Mouse (Mus musculus) stomach, postnatal 0 days (tissue): ENCODE measurements around the gene Fcgr3. TPM values are rescaled to one million over a fixed set of nuclear protein-coding genes. Genes with fewer than 3 reads are reported as not detected.

ENCODE experiments used
- ATAC-seq: fragments of 200-750 bp; cut with Nextera tagmentation; 2 replicates; pipeline ENCODE4 v1.8.0; 2017; ENCODE audit not compliant: low FRiP score, low TSS enrichment
- DNase-seq: peaks from one replicate; pipeline ENCODE4 v3.0.0-alpha.2; 2016; ENCODE audit warnings: low spot score
- H3K27ac ChIP-seq: fragments of 300-500 bp; sonication (generic); replicated peaks from 2 replicates; pipeline ENCODE4 v1.5.1; 2014; ENCODE audit warnings: mild to moderate bottlenecking, control low read depth
- H3K27me3 ChIP-seq: fragments of 300-500 bp; sonication (generic); 2 replicates; pipeline ENCODE4 v1.6.1; 2014; ENCODE audit warnings: low read length; ENCODE audit not compliant: control insufficient read depth, insufficient read depth
- H3K36me3 ChIP-seq: fragments of 300-500 bp; sonication (generic); 2 replicates; pipeline ENCODE4 v1.6.1; 2014; ENCODE audit warnings: low read length, mixed read lengths; ENCODE audit not compliant: control insufficient read depth, insufficient read depth
- H3K4me1 ChIP-seq: fragments of 300-500 bp; sonication (generic); replicated peaks from 2 replicates; pipeline ENCODE4 v1.6.1; 2014; ENCODE audit warnings: antibody characterized with exemption; ENCODE audit not compliant: control insufficient read depth, insufficient read depth
- H3K4me2 ChIP-seq: fragments of 300-500 bp; sonication (generic); replicated peaks from 2 replicates; pipeline ENCODE4 v1.6.1; 2014; ENCODE audit warnings: low read depth, mild to moderate bottlenecking, control low read depth, moderate library complexity
- H3K4me3 ChIP-seq: fragments of 300-500 bp; sonication (generic); 2 replicates; pipeline ENCODE4 v1.5.1; 2014; ENCODE audit warnings: low read depth, low read length, control low read depth
- H3K9ac ChIP-seq: fragments of 300-500 bp; sonication (generic); 2 replicates; pipeline ENCODE4 v1.6.1; 2014; ENCODE audit warnings: mild to moderate bottlenecking, low read length, control low read depth, mixed read lengths
- H3K9me3 ChIP-seq: fragments of 300-500 bp; sonication (generic); 2 replicates; pipeline ENCODE4 v1.6.1; 2016; ENCODE audit warnings: low read length; ENCODE audit not compliant: control insufficient read depth
- CTCF ChIP-seq: IDR thresholded peaks from 2 replicates; pipeline ENCODE4 v1.5.1; 2016; ENCODE audit warnings: antibody characterized with exemption, low read depth, mild to moderate bottlenecking, moderate library complexity
- EP300 ChIP-seq: optimal IDR thresholded peaks from 2 replicates; pipeline ENCODE3; 2016; ENCODE audit warnings: antibody characterized with exemption
- WGBS: fragments of 180-500 bp; shearing (Covaris S2); extraction: QIAGEN DNeasy Blood & Tissue Kit; methylation state at CpG from one replicate; pipeline ENCODE4 v1.1.7; 2014; 5-methylcytosine and 5-hydroxymethylcytosine counted together
- polyA plus RNA-seq: library from polyadenylated mRNA; unstranded; fragments of >200 nt; fragmentation: Nextera tagmentation; extraction: Ambion mirVana; gene quantifications from 2 replicates; pipeline ENCODE4 v1.2.1, GENCODE M21; 2015

Fcgr3 gene
- polyA plus RNA-seq, 1 experiment from 2014 or later = 17.9 TPM

DNA sequence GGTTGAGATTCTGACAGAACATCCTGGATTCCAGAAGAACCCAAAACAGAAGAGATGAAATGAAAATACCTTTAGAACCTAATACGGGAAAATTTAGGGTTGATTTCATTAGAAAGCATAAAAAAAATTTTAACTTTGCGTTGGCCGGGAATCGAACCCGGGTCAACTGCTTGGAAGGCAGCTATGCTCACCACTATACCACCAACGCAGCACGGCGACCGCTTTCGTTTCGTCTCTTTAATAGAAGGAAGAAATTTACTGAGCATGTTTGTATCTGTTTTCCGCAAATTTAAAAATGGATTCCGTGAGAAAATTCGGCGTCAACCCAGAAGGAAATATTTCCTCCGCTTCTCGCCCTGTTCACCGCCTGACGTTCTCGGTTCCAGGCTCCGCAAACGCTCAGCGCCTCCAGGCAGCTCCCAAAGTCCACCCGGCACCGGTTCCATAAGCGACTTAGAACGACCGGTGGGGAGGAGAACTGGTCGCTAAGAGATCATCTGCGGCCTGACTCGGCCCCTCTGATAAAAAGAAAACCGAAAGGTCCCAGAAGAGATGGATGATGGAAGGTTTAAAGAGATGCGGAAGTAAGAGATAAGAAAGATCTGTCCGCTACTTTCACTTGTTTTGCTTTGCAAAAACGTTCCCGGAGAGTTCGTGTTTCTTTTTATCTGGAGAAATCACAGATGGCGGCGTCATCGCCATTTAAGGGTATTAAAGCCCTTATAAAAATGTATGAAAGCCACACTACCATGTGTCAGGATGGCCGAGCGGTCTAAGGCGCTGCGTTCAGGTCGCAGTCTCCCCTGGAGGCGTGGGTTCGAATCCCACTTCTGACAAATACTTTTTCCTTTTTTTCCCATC lies 26.6 kb downstream of the Fcgr3 start:
- peak overlapping the region; percentile 87 for H3K9ac ChIP-seq
- ATAC-seq (peak; percentile 86), DNase-seq (peak; percentile 92)
- WGBS = under 1% methylated on average over 47 of the region's 47 CpGs
- no peaks in the 10 kb centered on the region for H3K36me3 ChIP-seq
- no peaks in the 10 kb centered on the region for H3K27me3 ChIP-seq
- H3K27ac ChIP-seq = peak overlapping the region; percentile 97
- H3K4me2 ChIP-seq = peak overlapping the region; percentile 57
- no peak for TF ChIP-seq EP300
- no peak for TF ChIP-seq CTCF
- H3K4me1 ChIP-seq = 0 out of 2 replicates have a peak, but pooled peaks cover under 1% of the 10 kb centered on the region
- no peaks in the 10 kb centered on the region for H3K9me3 ChIP-seq
- peak overlapping the region; percentile 72 for H3K4me3 ChIP-seq

DNA sequence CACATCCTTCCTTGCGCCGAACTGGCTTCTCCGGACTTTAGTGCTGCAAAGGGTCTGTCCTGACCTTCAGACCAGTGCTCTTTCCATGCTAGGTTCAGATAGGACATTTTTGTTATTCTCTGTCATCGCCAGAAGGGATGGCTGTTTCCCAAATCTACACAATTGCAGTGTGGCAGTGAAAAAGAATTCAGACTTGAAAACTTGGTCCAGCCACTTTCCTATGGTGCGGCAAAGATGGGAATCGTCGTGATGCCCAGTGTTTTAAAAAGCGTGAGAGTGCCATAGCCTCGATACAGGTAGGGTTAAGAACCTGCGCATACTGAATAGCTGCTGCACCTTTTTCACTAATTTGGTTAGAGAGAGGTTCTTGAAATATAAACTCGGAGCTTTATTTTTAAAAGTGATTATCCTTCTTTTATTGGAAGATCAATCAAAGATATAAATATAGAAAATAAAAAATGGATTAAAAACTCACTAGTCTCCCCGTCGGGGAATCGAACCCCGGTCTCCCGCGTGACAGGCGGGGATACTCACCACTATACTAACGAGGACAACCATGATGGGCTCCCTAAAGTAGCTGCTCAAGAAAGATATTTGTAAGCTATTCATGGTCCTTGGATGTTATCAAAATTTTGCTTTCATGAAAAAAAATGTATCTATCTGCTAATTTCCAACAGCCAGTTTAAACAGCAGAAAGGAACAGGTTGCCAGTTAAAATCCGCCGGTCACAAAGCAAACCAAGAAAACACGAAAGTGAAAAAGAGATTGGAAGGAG lies 28.0 kb downstream of the Fcgr3 start:
- peak overlapping the region; percentile 29 for H3K4me3 ChIP-seq
- peak overlapping the region; percentile 57 for H3K4me2 ChIP-seq
- H3K27ac ChIP-seq = no peak overlapping the region
- H3K9ac ChIP-seq = no peak overlapping the region
- TF ChIP-seq EP300 (no peak), CTCF (no peak)
- H3K9me3 ChIP-seq = no peaks in the 10 kb centered on the region
- H3K36me3 ChIP-seq = no peaks in the 10 kb centered on the region
- 5% methylated on average over 22 of the region's 22 CpGs for WGBS
- DNase-seq (peak; percentile 54), ATAC-seq (peak; percentile 63; the same call in 1 of the 2 replicates)
- no peaks in the 10 kb centered on the region for H3K27me3 ChIP-seq
- 0 out of 2 replicates have a peak, but pooled peaks cover 3% of the 10 kb centered on the region for H3K4me1 ChIP-seq

DNA sequence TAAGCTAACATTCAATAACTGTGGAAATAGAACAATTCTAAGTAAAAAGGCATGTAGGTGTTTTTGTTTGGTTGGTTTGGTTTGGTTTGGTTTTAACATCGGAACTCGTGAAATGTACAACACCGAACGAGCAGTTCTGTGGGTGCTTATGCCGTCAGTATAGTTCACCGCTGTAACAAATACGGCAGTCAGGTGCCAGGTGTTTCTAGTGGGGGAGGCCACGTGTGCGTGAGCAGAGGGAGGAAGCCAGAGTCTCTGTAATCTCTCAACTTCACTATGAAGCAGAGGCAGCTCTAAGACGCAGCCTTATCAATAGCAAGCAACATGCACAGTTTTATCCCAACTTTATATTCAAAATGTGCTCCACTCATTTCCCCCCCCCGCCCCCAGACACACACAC lies 29.1 kb downstream of the Fcgr3 start:
- 50% methylated on average over 11 of the region's 11 CpGs for WGBS

DNA sequence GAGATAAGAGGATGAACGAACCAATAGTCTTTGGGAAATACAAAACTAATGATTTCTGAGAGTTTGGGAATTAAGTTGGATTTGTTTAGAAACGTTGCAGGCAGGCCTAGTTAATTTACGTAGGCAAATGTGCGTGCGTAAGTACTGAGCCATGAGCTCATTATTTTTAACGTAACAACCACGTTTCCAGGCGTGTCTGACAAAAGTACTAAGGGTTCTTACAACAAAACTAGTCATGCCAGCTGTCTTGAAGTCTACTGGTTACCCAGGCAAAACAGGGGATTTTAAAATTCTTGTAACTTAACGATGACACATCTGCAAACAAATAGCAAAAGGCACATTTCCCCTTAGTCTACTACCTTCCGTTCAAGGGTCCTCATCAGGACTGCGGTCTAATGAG lies 30.5 kb downstream of the Fcgr3 start:
- peak overlapping the region; percentile 93 for H3K4me2 ChIP-seq
- no peak overlapping the region for H3K9ac ChIP-seq
- TF ChIP-seq CTCF (no peak), EP300 (no peak)
- ATAC-seq (no peak), DNase-seq (no peak)
- peaks cover 4% of the 10 kb centered on the region; the same call in 1 of the 2 replicates for H3K9me3 ChIP-seq
- H3K27me3 ChIP-seq = no peaks in the 10 kb centered on the region
- H3K36me3 ChIP-seq = no peaks in the 10 kb centered on the region
- no peak overlapping the region for H3K27ac ChIP-seq
- 0 out of 2 replicates have a peak, but pooled peaks cover 3% of the 10 kb centered on the region for H3K4me1 ChIP-seq
- 12% methylated on average over 11 of the region's 11 CpGs for WGBS
- H3K4me3 ChIP-seq = peak overlapping the region; percentile 55

More for the DNA sequence above, 29.1 kb downstream of the Fcgr3 start:
- Histone ChIP-seq H3K4me3 (no peak overlapping the region), H3K4me2 (no peak overlapping the region), H3K27ac (no peak overlapping the region), H3K9me3 (peaks cover 4% of the 10 kb centered on the region; the same call in 1 of the 2 replicates), H3K36me3 (no peaks in the 10 kb centered on the region), H3K9ac (no peak overlapping the region), H3K27me3 (no peaks in the 10 kb centered on the region), H3K4me1 (0 out of 2 replicates have a peak, but pooled peaks cover 3% of the 10 kb centered on the region)
- DNase-seq = no peak
- no peak for TF ChIP-seq CTCF
- no peak for TF ChIP-seq EP300
- ATAC-seq = no peak

DNA sequence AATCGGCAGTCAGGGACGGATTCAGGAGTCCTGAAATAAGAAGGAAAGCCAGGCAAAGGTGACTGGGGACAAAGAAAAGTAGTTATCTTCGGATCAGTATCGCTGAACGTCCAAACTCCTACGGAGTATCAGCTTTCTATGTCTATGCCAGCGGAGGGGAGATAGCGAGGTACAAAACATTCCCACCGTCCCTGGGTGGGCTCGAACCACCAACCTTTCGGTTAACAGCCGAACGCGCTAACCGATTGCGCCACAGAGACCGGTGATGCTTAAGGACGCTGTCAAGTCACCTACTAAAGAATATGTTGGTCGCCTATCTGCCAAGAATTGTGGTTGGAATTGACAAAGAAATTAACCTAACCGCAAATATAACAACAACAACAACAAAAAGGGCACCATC lies 31.0 kb downstream of the Fcgr3 start:
- Histone ChIP-seq H3K4me2 (peak overlapping the region; percentile 93), H3K27ac (no peak overlapping the region), H3K9ac (peak overlapping the region; percentile 45), H3K4me3 (peak overlapping the region; percentile 55), H3K9me3 (peaks cover 4% of the 10 kb centered on the region; the same call in 1 of the 2 replicates), H3K27me3 (no peaks in the 10 kb centered on the region), H3K4me1 (0 out of 2 replicates have a peak, but pooled peaks cover 3% of the 10 kb centered on the region), H3K36me3 (no peaks in the 10 kb centered on the region)
- under 1% methylated on average over 20 of the region's 20 CpGs for WGBS
- no peak for TF ChIP-seq CTCF
- no peak for TF ChIP-seq EP300
- ATAC-seq = peak; percentile 13; the same call in 1 of the 2 replicates
- DNase-seq = peak; percentile 76
